Mouse (Mus musculus) bone marrow, adult 2 months (tissue): ENCODE measurements around the gene Tjap1. TPM values are rescaled to one million over a fixed set of nuclear protein-coding genes. Genes with fewer than 3 reads are reported as not detected.

Experiments
- H3K27ac ChIP-seq: fragments of 200-500 bp; 2 replicates; pipeline ENCODE4 v1.5.1; 2012; ENCODE audit warnings: low read depth, mild to moderate bottlenecking, control low read depth, inconsistent platforms, low read length; ENCODE audit not compliant: control insufficient read depth, poor library complexity, insufficient read depth
- H3K4me1 ChIP-seq: fragments of 200-500 bp; 2 replicates; pipeline ENCODE4 v1.6.1; 2011; ENCODE audit warnings: low read length; ENCODE audit not compliant: control insufficient read depth, insufficient read depth
- H3K4me3 ChIP-seq: fragments of 200-500 bp; replicated peaks from 2 replicates; pipeline ENCODE3; 2011; ENCODE audit warnings: mild to moderate bottlenecking, low read depth, low read length, control low read depth; ENCODE audit not compliant: control insufficient read depth
- CTCF ChIP-seq: fragments of 200-500 bp; IDR thresholded peaks from 2 replicates; pipeline ENCODE4 v1.5.1; 2011; ENCODE audit warnings: low read length, control low read depth; ENCODE audit not compliant: control insufficient read depth, insufficient read depth
- POLR2A ChIP-seq: fragments of 200-500 bp; IDR thresholded peaks from 2 replicates; pipeline ENCODE4 v1.6.1; 2011; ENCODE audit warnings: low read depth, mild to moderate bottlenecking, control low read depth, low read length, borderline replicate concordance; ENCODE audit not compliant: control insufficient read depth
- WGBS: fragments of 180-500 bp; shearing (Covaris S2); methylation state at CpG from one replicate; pipeline ENCODE4 v1.1.7; 2018; 5-methylcytosine and 5-hydroxymethylcytosine counted together
- polyA plus RNA-seq: library from polyadenylated mRNA; stranded (reverse); fragments of >200 nt; gene quantifications from 2 replicates; pipeline ENCODE4 v1.2.4, GENCODE M21; 2011; ENCODE audit warnings: low replicate concordance; ENCODE audit not compliant: missing spikeins, insufficient read depth, insufficient read length

Tjap1 gene
- polyA plus RNA-seq, 1 experiment: 28.9 TPM

DNA sequence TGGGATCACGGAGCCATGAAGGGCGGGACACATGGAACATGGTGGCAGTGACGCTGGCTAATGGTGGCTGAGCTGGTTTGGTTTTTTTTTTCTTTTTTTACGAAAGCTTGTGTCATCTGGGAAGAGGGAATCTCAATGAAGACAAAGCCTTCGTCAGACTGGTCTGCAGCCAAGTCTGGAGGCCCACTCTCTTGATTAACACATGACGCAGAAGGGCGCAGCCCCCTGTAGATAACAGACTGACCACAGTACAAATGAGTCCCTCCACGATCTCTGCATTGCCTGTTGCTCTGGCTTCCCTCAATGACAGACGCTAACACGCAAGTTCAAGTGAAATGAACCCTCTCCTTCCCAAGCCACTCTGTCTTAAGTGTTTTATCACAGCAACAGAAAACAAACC is 7.3 kb downstream of the Tjap1 start:
- Histone ChIP-seq H3K4me1 (no peaks in the 10 kb centered on the region), H3K4me3 (no peak overlapping the region), H3K27ac (no peak overlapping the region)
- 81% methylated on average over 10 of the region's 10 CpGs for WGBS
- TF ChIP-seq POLR2A (no peak), CTCF (no peak)

DNA sequence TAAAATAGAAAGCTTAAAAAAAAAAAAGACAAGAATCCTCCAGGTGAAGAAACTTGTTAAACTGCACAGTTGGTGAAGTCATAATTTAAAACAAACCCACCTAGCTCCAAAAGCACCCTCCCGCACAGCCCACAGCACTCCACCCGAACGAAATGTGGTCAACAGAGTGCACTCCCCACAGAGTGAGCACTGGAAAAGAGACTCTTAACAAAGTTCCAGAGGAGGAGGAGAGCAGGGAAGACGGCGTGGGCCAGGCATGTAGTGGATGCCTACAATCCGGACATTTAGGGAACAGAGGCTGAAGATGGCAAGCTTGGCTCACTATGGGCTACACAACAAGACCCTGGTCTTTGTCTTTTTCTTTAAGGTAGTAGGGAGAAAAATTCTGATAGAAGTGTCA is 7.8 kb downstream of the Tjap1 start:
- Histone ChIP-seq H3K4me1 (no peaks in the 10 kb centered on the region), H3K4me3 (no peak overlapping the region)
- WGBS: 91% methylated on average over 6 of the region's 6 CpGs

GRCm38 (mm10) chr17:46274465-46274864 is 8.4 kb downstream of the Tjap1 start:
- no peaks in the 10 kb centered on the region for H3K4me1 ChIP-seq
- H3K4me3 ChIP-seq: no peak overlapping the region
- no peak for TF ChIP-seq POLR2A
- no peak for TF ChIP-seq CTCF
- 83% methylated on average over 6 of the region's 6 CpGs for WGBS
- H3K27ac ChIP-seq: no peak overlapping the region

More for the DNA sequence above, 7.8 kb downstream of the Tjap1 start:
- TF ChIP-seq CTCF: no peak
- TF ChIP-seq POLR2A: no peak
- H3K27ac ChIP-seq: no peak overlapping the region

GRCm38 (mm10) chr17:46273803-46274236 is 9.0 kb downstream of the Tjap1 start:
- TF ChIP-seq POLR2A (no peak), CTCF (no peak)
- no peak overlapping the region for H3K27ac ChIP-seq

DNA sequence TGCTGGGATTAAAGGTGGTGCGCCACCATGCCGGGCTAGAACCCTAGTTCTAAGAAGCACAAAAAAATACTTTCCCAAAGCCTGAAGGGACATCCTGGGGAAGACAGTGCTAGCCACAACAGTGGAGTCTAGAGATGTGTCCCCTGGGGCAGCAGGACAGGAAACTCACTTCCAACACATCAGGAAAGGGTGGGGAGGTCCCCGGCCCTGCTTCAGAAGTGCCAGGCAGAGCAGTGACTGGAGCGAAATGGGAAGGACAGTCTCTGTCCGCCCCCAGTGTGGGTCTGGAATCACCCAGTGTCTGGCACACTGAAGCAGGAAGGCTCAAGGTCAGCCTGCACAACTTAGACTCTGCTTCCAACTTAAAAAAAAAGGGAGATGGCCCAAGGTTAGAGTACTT is 10.2 kb downstream of the Tjap1 start:
- H3K4me1 ChIP-seq: no peaks in the 10 kb centered on the region
- no peak overlapping the region for H3K27ac ChIP-seq
- TF ChIP-seq POLR2A (no peak), CTCF (no peak)
- H3K4me3 ChIP-seq: no peak overlapping the region
- WGBS: 87% methylated on average over 5 of the region's 5 CpGs

More at GRCm38 (mm10) chr17:46273803-46274236, 9.0 kb downstream of the Tjap1 start:
- Histone ChIP-seq H3K4me1 (no peaks in the 10 kb centered on the region), H3K4me3 (no peak overlapping the region)
- WGBS: 76% methylated on average over 1 of the region's 1 CpGs

GRCm38 (mm10) chr17:46272058-46272457 is 10.8 kb downstream of the Tjap1 start:
- 88% methylated on average over 2 of the region's 2 CpGs for WGBS
- no peaks in the 10 kb centered on the region for H3K4me1 ChIP-seq
- no peak for TF ChIP-seq POLR2A
- no peak for TF ChIP-seq CTCF
- no peak overlapping the region for H3K27ac ChIP-seq
- no peak overlapping the region for H3K4me3 ChIP-seq

DNA sequence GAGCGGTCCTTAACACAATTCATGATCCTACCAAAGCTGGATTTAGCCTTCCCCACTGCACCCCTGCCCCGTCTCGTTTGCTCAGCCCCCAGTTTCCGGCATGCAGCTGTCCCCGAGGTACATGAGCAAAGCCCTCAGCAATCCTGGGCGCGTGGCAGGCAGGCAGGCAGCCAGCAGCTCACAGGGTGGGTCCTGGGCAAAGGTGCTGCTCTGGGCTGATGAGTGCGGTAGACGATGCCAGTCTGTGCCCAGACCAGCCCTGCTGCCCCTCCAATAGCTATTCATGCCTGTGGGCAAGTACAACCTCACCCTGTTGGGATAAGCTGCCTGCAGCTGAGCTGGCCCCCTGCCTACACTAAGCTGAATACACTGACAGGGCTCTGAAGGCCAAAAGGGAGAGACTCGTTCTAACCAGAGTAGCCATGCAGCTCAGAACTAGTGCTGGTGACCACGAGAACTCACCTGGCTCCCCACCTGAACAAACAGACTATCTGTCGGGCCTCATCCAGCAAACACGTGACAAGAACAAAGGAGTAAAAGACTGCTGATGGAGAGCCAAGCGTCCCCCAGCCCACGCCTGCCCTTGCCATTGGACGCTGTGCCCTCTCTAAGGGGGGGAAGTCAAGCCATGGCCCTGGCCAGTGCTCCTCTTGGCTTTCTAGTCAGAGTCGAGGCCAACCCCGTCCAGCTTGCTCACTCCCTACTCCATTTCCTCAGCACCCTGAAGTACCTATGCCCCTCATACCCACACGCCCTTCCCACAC is 12.9 kb downstream of the Tjap1 start:
- Histone ChIP-seq H3K4me1 (no peaks in the 10 kb centered on the region), H3K4me3 (no peak overlapping the region), H3K27ac (no peak overlapping the region)
- 88% methylated on average over 19 of the region's 19 CpGs for WGBS
- TF ChIP-seq CTCF (no peak), POLR2A (no peak)

GRCm38 (mm10) chr17:46268026-46268720 is 14.7 kb downstream of the Tjap1 start:
- WGBS: 83% methylated on average over 10 of the region's 10 CpGs
- Histone ChIP-seq H3K27ac (no peak overlapping the region), H3K4me1 (no peaks in the 10 kb centered on the region), H3K4me3 (no peak overlapping the region)
- TF ChIP-seq POLR2A (no peak), CTCF (no peak)
